ENCODE assay signal across 30 mouse cellular contexts in genomic region chr4:59826381-59826780, GRCm38 (mm10). TPM values are rescaled to one million over a fixed set of nuclear protein-coding genes. Genes with fewer than 3 reads are reported as not detected.
DNase-seq lines count a peak whose midpoint lies in the region; ATAC-seq and TF ChIP-seq lines count a peak whose summit lies in the region.
"Had no signal": no experiment of that assay in that cellular context is flagged by ENCODE, and none has a peak within 500 bp of the region (broad histone marks: within the 10 kb centered on the region; RNA-seq: fewer than 3 reads in every experiment).

No protein-coding gene starts in this region.

- H3K27ac ChIP-seq in hindbrain, postnatal 0 days = peak overlapping the region; percentile 60
- no peak overlapping the region for H3K27ac ChIP-seq in hindbrain, embryonic 12.5 days
- H3K27ac ChIP-seq in midbrain, postnatal 0 days (ENCODE audit: low read depth, low read length) = no peak overlapping the region
- H3K27ac ChIP-seq in midbrain, embryonic 11.5 days (ENCODE audit: low read depth, low read length) = no peak overlapping the region
- H3K27ac ChIP-seq in hindbrain, embryonic 14.5 days = no peak overlapping the region
- H3K27ac ChIP-seq: embryonic facial prominence, embryonic 12.5 days; forebrain, embryonic 15.5 days; gastrocnemius, adult 2 months; hindbrain, embryonic 15.5 days; kidney, postnatal 0 days; limb, embryonic 10.5 days; limb, embryonic 15.5 days; liver, embryonic 13.5 days; midbrain, embryonic 12.5 days; neural tube, embryonic 13.5 days had no signal

- ATAC-seq in hindbrain, postnatal 0 days = no peak
- no peak for ATAC-seq in hindbrain, embryonic 12.5 days (ENCODE audit: low FRiP score)
- ATAC-seq in midbrain, postnatal 0 days (ENCODE audit: low FRiP score) = no peak
- no peak for ATAC-seq in midbrain, embryonic 11.5 days (ENCODE audit: low FRiP score)
- no peak for ATAC-seq in hindbrain, embryonic 14.5 days (ENCODE audit: low FRiP score)
- ATAC-seq: activated CD4-positive, CD25-positive, alpha-beta regulatory T cell, adult 4 months had no signal

- H3K36me3 ChIP-seq in hindbrain, postnatal 0 days (ENCODE audit: insufficient read depth, low read length) = no peaks in the 10 kb centered on the region
- H3K36me3 ChIP-seq in hindbrain, embryonic 12.5 days = no peaks in the 10 kb centered on the region
- no peaks in the 10 kb centered on the region for H3K36me3 ChIP-seq in midbrain, postnatal 0 days (ENCODE audit: insufficient read depth, low read length)
- H3K36me3 ChIP-seq in midbrain, embryonic 11.5 days (ENCODE audit: control insufficient read depth, insufficient read depth, low read length) = no peaks in the 10 kb centered on the region
- H3K36me3 ChIP-seq in hindbrain, embryonic 14.5 days (replicated peaks; ENCODE audit: control insufficient read depth, insufficient read depth) = no peaks in the 10 kb centered on the region
- H3K36me3 ChIP-seq: embryonic facial prominence, embryonic 12.5 days; forebrain, embryonic 15.5 days; hindbrain, embryonic 15.5 days; limb, embryonic 10.5 days; limb, embryonic 15.5 days; midbrain, embryonic 12.5 days; neural tube, embryonic 13.5 days had no signal

- no peak for TF ChIP-seq POLR2A in lung, adult 2 months (IDR thresholded peaks at IDR 0.05; ENCODE audit: borderline replicate concordance, extremely low read depth, low read depth, low read length)

- H3K4me2 ChIP-seq in hindbrain, postnatal 0 days (ENCODE audit: low read depth, low read length) = no peak overlapping the region
- no peak overlapping the region for H3K4me2 ChIP-seq in hindbrain, embryonic 12.5 days (replicated peaks)
- H3K4me2 ChIP-seq in midbrain, postnatal 0 days (ENCODE audit: low read depth, low read length, poor library complexity, severe bottlenecking) = no peak overlapping the region
- no peak overlapping the region for H3K4me2 ChIP-seq in midbrain, embryonic 11.5 days
- H3K4me2 ChIP-seq in hindbrain, embryonic 14.5 days (replicated peaks) = no peak overlapping the region
- H3K4me2 ChIP-seq: embryonic facial prominence, embryonic 12.5 days; forebrain, embryonic 15.5 days; heart, embryonic 11.5 days; hindbrain, embryonic 15.5 days; limb, embryonic 15.5 days; liver, embryonic 13.5 days; midbrain, embryonic 12.5 days; neural tube, embryonic 13.5 days had no signal

- no peaks in the 10 kb centered on the region for H3K9me3 ChIP-seq in hindbrain, postnatal 0 days (ENCODE audit: low read length)
- H3K9me3 ChIP-seq in hindbrain, embryonic 12.5 days (replicated peaks) = no peaks in the 10 kb centered on the region
- no peaks in the 10 kb centered on the region for H3K9me3 ChIP-seq in midbrain, postnatal 0 days (ENCODE audit: low read length)
- H3K9me3 ChIP-seq in midbrain, embryonic 11.5 days (ENCODE audit: control insufficient read depth, low read length) = no peaks in the 10 kb centered on the region
- no peaks in the 10 kb centered on the region for H3K9me3 ChIP-seq in hindbrain, embryonic 14.5 days (ENCODE audit: control insufficient read depth, low read length)
- H3K9me3 ChIP-seq: embryonic facial prominence, embryonic 12.5 days; forebrain, embryonic 15.5 days; hindbrain, embryonic 15.5 days; limb, embryonic 10.5 days; limb, embryonic 15.5 days; liver, embryonic 13.5 days; midbrain, embryonic 12.5 days; neural tube, embryonic 13.5 days had no signal

- H3K9ac ChIP-seq in hindbrain, postnatal 0 days (replicated peaks; ENCODE audit: low read length) = no peak overlapping the region
- H3K9ac ChIP-seq in hindbrain, embryonic 12.5 days = no peak overlapping the region
- no peak overlapping the region for H3K9ac ChIP-seq in midbrain, postnatal 0 days (replicated peaks; ENCODE audit: low read length, poor library complexity, severe bottlenecking)
- no peak overlapping the region for H3K9ac ChIP-seq in midbrain, embryonic 11.5 days (ENCODE audit: low read length)
- H3K9ac ChIP-seq in hindbrain, embryonic 14.5 days = no peak overlapping the region
- H3K9ac ChIP-seq: embryonic facial prominence, embryonic 12.5 days; forebrain, embryonic 15.5 days; hindbrain, embryonic 15.5 days; limb, embryonic 15.5 days; liver, embryonic 13.5 days; midbrain, embryonic 12.5 days; neural tube, embryonic 13.5 days had no signal

- no peak overlapping the region for H3K4me3 ChIP-seq in hindbrain, postnatal 0 days (ENCODE audit: low read length)
- no peak overlapping the region for H3K4me3 ChIP-seq in hindbrain, embryonic 12.5 days
- no peak overlapping the region for H3K4me3 ChIP-seq in midbrain, postnatal 0 days (ENCODE audit: low read depth, low read length)
- H3K4me3 ChIP-seq in midbrain, embryonic 11.5 days (ENCODE audit: low read depth, low read length) = no peak overlapping the region
- H3K4me3 ChIP-seq in hindbrain, embryonic 14.5 days (replicated peaks; ENCODE audit: low read length) = no peak overlapping the region
- H3K4me3 ChIP-seq in lung, adult 2 months (replicated peaks; ENCODE audit: extremely low read depth, low read depth, low read length) = no peak overlapping the region
- H3K4me3 ChIP-seq: embryonic facial prominence, embryonic 12.5 days; forebrain, embryonic 15.5 days; gastrocnemius, adult 2 months; hindbrain, embryonic 15.5 days; limb, embryonic 10.5 days; limb, embryonic 15.5 days; liver, embryonic 13.5 days; midbrain, embryonic 12.5 days; neural tube, embryonic 13.5 days had no signal

- DNase-seq in hindbrain, postnatal 0 days (ENCODE audit: low spot score) = peak; percentile 41
- DNase-seq in midbrain, postnatal 0 days (ENCODE audit: low spot score) = peak; percentile 48
- DNase-seq in midbrain, embryonic 11.5 days (ENCODE audit: low spot score, missing footprints) = no peak
- DNase-seq in cerebellum, adult 9-11 months = peak; percentile 92
- no peak for DNase-seq in gastrocnemius, adult 18-20 months (ENCODE audit: low spot score)
- DNase-seq in hindbrain, embryonic 14.5 days (ENCODE audit: low spot score) = no peak
- no peak for DNase-seq in lung, adult 2 months
- DNase-seq: adrenal gland, adult 2 months; adrenal gland, postnatal 36 days; embryo, embryonic 11 days; gastrocnemius, adult 2 months; gastrocnemius, postnatal 36 days; heart, adult 18-20 months; heart, postnatal 4 days; liver, embryonic 13.5 days; lung, adult 18-20 months; lung, postnatal 10 days; right cerebral cortex, postnatal 4 days had no signal

- no peak for TF ChIP-seq CTCF in hindbrain, postnatal 0 days (IDR thresholded peaks at IDR 0.05; ENCODE audit: low read depth)
- no peak for TF ChIP-seq CTCF in midbrain, postnatal 0 days (IDR thresholded peaks at IDR 0.05)
- TF ChIP-seq CTCF in lung, adult 2 months (IDR thresholded peaks at IDR 0.05; ENCODE audit: insufficient read depth, low read length) = no peak

- 46% methylated on average over 5 of the region's 5 CpGs for WGBS in hindbrain, postnatal 0 days
- WGBS in hindbrain, embryonic 12.5 days = 93% methylated on average over 5 of the region's 5 CpGs
- 91% methylated on average over 5 of the region's 5 CpGs for WGBS in midbrain, postnatal 0 days
- 94% methylated on average over 5 of the region's 5 CpGs for WGBS in midbrain, embryonic 11.5 days
- 85% methylated on average over 5 of the region's 5 CpGs for WGBS in hindbrain, embryonic 14.5 days
- whole genome bisulfite sequencing in lung, adult 2 months = 87% methylated on average over 5 of the region's 5 CpGs

- no peaks in the 10 kb centered on the region for H3K27me3 ChIP-seq in hindbrain, postnatal 0 days (ENCODE audit: insufficient read depth, low read length)
- H3K27me3 ChIP-seq in hindbrain, embryonic 12.5 days = no peaks in the 10 kb centered on the region
- H3K27me3 ChIP-seq in midbrain, postnatal 0 days (ENCODE audit: insufficient read depth, low read length) = no peaks in the 10 kb centered on the region
- H3K27me3 ChIP-seq in midbrain, embryonic 11.5 days (ENCODE audit: control insufficient read depth, insufficient read depth, low read length) = no peaks in the 10 kb centered on the region
- H3K27me3 ChIP-seq in hindbrain, embryonic 14.5 days (ENCODE audit: control insufficient read depth, insufficient read depth, low read length) = no peaks in the 10 kb centered on the region
- H3K27me3 ChIP-seq: CH12.LX; embryonic facial prominence, embryonic 12.5 days; forebrain, embryonic 15.5 days; hindbrain, embryonic 15.5 days; limb, embryonic 15.5 days; liver, embryonic 13.5 days; midbrain, embryonic 12.5 days; neural tube, embryonic 13.5 days had no signal

- H3K4me1 ChIP-seq in hindbrain, postnatal 0 days (ENCODE audit: insufficient read depth, low read length) = no peaks in the 10 kb centered on the region; the same call in 1 of the 2 replicates
- no peaks in the 10 kb centered on the region; the same call in 1 of the 2 replicates for H3K4me1 ChIP-seq in hindbrain, embryonic 12.5 days
- H3K4me1 ChIP-seq in midbrain, postnatal 0 days (ENCODE audit: insufficient read depth, low read length) = no peaks in the 10 kb centered on the region
- H3K4me1 ChIP-seq in midbrain, embryonic 11.5 days (ENCODE audit: control insufficient read depth, insufficient read depth, low read length) = no peaks in the 10 kb centered on the region
- H3K4me1 ChIP-seq in hindbrain, embryonic 14.5 days (replicated peaks; ENCODE audit: control insufficient read depth, insufficient read depth, low read length) = no peaks in the 10 kb centered on the region
- H3K4me1 ChIP-seq in lung, adult 2 months (ENCODE audit: control insufficient read depth, insufficient read depth, low read length) = peaks cover 5% of the 10 kb centered on the region; the same call in 1 of the 2 replicates
- H3K4me1 ChIP-seq: embryonic facial prominence, embryonic 12.5 days; limb, embryonic 10.5 days; limb, embryonic 15.5 days; midbrain, embryonic 12.5 days had no signal

RNA-seq across cellular contexts. Expression of gene Snx30, which starts 20.7 kb away (rescaled TPM):
- 31.2 and 34.1 TPM in 2 replicates for total RNA-seq in hindbrain, postnatal 0 days (2014; rRNA removed)
- polyA plus RNA-seq in hindbrain, postnatal 0 days (2015; fragmentation: Nextera tagmentation; extraction: Ambion mirVana) = 15.8 and 18.3 TPM in 2 replicates
- 14.7 and 17.3 TPM in 2 replicates for polyA plus RNA-seq in hindbrain, embryonic 12.5 days (2016; fragmentation: Nextera tagmentation; extraction: Ambion mirVana)
- total RNA-seq in midbrain, postnatal 0 days (2014; rRNA removed) = 37.8 and 39.6 TPM in 2 replicates
- 18.1 and 21.7 TPM in 2 replicates for polyA plus RNA-seq in midbrain, postnatal 0 days (2015; fragmentation: Nextera tagmentation; extraction: Ambion mirVana)
- 11.8 and 12.3 TPM in 2 replicates for polyA plus RNA-seq in midbrain, embryonic 11.5 days (2014; fragmentation: Nextera tagmentation; extraction: Ambion mirVana)
- total RNA-seq in gastrocnemius, adult 18-20 months (2021) = 1 to 10 TPM; 2.9 to 3.7 TPM
- polyA plus RNA-seq in hindbrain, embryonic 14.5 days (2014; fragmentation: Nextera tagmentation; extraction: Ambion mirVana) = 21.9 and 29.2 TPM in 2 replicates
- polyA plus RNA-seq in lung, adult 2 months (2012; rRNA removed) = 5.1 and 7.0 TPM in 2 replicates

RNA-seq across cellular contexts. Expression of gene Inip, which starts 25.0 kb away (rescaled TPM):
- 20.3 and 20.7 TPM in 2 replicates for total RNA-seq in hindbrain, postnatal 0 days (2014; rRNA removed)
- 40.2 and 40.5 TPM in 2 replicates for polyA plus RNA-seq in hindbrain, postnatal 0 days (2015; fragmentation: Nextera tagmentation; extraction: Ambion mirVana)
- polyA plus RNA-seq in hindbrain, embryonic 12.5 days (2016; fragmentation: Nextera tagmentation; extraction: Ambion mirVana) = 78.4 and 80.1 TPM in 2 replicates
- 20.8 and 26.8 TPM in 2 replicates for total RNA-seq in midbrain, postnatal 0 days (2014; rRNA removed)
- 33.0 and 35.8 TPM in 2 replicates for polyA plus RNA-seq in midbrain, postnatal 0 days (2015; fragmentation: Nextera tagmentation; extraction: Ambion mirVana)
- 110 and 121 TPM in 2 replicates for polyA plus RNA-seq in midbrain, embryonic 11.5 days (2014; fragmentation: Nextera tagmentation; extraction: Ambion mirVana)
- total RNA-seq in gastrocnemius, adult 18-20 months (2021) = 1 to 10 TPM; 2.6 to 3.3 TPM
- 52.2 and 52.7 TPM in 2 replicates for polyA plus RNA-seq in hindbrain, embryonic 14.5 days (2014; fragmentation: Nextera tagmentation; extraction: Ambion mirVana)
- 6.8 and 8.9 TPM in 2 replicates for polyA plus RNA-seq in lung, adult 2 months (2012; rRNA removed)

Comparison
In these comparisons a context has a peak if more than half of its experiments do, and no peak if none do; other contexts are left out.
1. DNase-seq: peak in hindbrain, postnatal 0 days (single experiment), midbrain, postnatal 0 days (single experiment) and cerebellum, adult 9-11 months (single experiment); none in midbrain, embryonic 11.5 days (single experiment), gastrocnemius, adult 18-20 months (single experiment), hindbrain, embryonic 14.5 days (single experiment) and lung, adult 2 months (single experiment).